20 mouse cellular contexts compared by ENCODE assay signal in genomic region chr11:115806154-115806553, GRCm38 (mm10). TPM values are rescaled to one million over a fixed set of nuclear protein-coding genes. Genes with fewer than 3 reads are reported as not detected.
A peak's percentile ranks its signal among the peaks of the same experiment; 100 is the strongest.
DNase-seq lines count a peak whose midpoint lies in the region; ATAC-seq and TF ChIP-seq lines count a peak whose summit lies in the region.
"Had no signal": no experiment of that assay in that cellular context is flagged by ENCODE, and none has a peak within 500 bp of the region (broad histone marks: within the 10 kb centered on the region; RNA-seq: fewer than 3 reads in every experiment).

No protein-coding gene starts in this region.

- no peak for TF ChIP-seq EP300 in liver, postnatal 0 days (IDR thresholded peaks at IDR 0.05; ENCODE audit: low read depth)
- TF ChIP-seq EP300 in lung, postnatal 0 days (IDR thresholded peaks at IDR 0.05), result no peak

- H3K36me3 ChIP-seq in heart, embryonic 11.5 days (ENCODE audit: control insufficient read depth, insufficient read depth, low read length), result peaks cover 39% of the 10 kb centered on the region
- peaks cover 75% of the 10 kb centered on the region for H3K36me3 ChIP-seq in liver, embryonic 12.5 days
- H3K36me3 ChIP-seq in liver, postnatal 0 days (replicated peaks; ENCODE audit: insufficient read depth, low read length), result peaks cover 28% of the 10 kb centered on the region
- H3K36me3 ChIP-seq in hindbrain, embryonic 16.5 days (ENCODE audit: control insufficient read depth, insufficient read depth, low read length), result peaks cover 11% of the 10 kb centered on the region
- peaks cover 21% of the 10 kb centered on the region for H3K36me3 ChIP-seq in lung, postnatal 0 days (ENCODE audit: insufficient read depth, low read length)

- peaks cover 36% of the 10 kb centered on the region for H3K4me1 ChIP-seq in heart, embryonic 11.5 days (ENCODE audit: control insufficient read depth, insufficient read depth, low read length)
- H3K4me1 ChIP-seq in liver, embryonic 12.5 days, result peaks cover 90% of the 10 kb centered on the region
- peaks cover 21% of the 10 kb centered on the region for H3K4me1 ChIP-seq in liver, postnatal 0 days (ENCODE audit: insufficient read depth)
- peaks cover 30% of the 10 kb centered on the region for H3K4me1 ChIP-seq in hindbrain, embryonic 16.5 days (ENCODE audit: control insufficient read depth, insufficient read depth, low read depth, low read length)
- H3K4me1 ChIP-seq in lung, postnatal 0 days (ENCODE audit: insufficient read depth, low read depth, low read length), result peaks cover 20% of the 10 kb centered on the region; the same call in 1 of the 2 replicates

- no peak overlapping the region for H3K9ac ChIP-seq in heart, embryonic 11.5 days (ENCODE audit: low read depth, low read length)
- H3K9ac ChIP-seq in liver, embryonic 12.5 days, result peak overlapping the region; percentile 41
- H3K9ac ChIP-seq in liver, postnatal 0 days (replicated peaks), result no peak overlapping the region
- H3K9ac ChIP-seq in hindbrain, embryonic 16.5 days (ENCODE audit: low read depth, low read length), result no peak overlapping the region
- no peak overlapping the region for H3K9ac ChIP-seq in lung, postnatal 0 days (replicated peaks; ENCODE audit: low read depth)
- H3K9ac ChIP-seq: embryonic facial prominence, embryonic 15.5 days; heart, embryonic 13.5 days; stomach, embryonic 15.5 days had no signal

- intact Hi-C loops in heart, postnatal 10 days (cut with DNase I), result no loop called here

- no peaks in the 10 kb centered on the region for H3K9me3 ChIP-seq in heart, embryonic 11.5 days (replicated peaks; ENCODE audit: control insufficient read depth, low read length)
- no peaks in the 10 kb centered on the region for H3K9me3 ChIP-seq in liver, embryonic 12.5 days (replicated peaks)
- no peaks in the 10 kb centered on the region for H3K9me3 ChIP-seq in liver, postnatal 0 days (ENCODE audit: low read length)
- no peaks in the 10 kb centered on the region for H3K9me3 ChIP-seq in hindbrain, embryonic 16.5 days (ENCODE audit: control insufficient read depth, low read length)
- H3K9me3 ChIP-seq in lung, postnatal 0 days (ENCODE audit: low read length), result no peaks in the 10 kb centered on the region
- H3K9me3 ChIP-seq: embryonic facial prominence, embryonic 15.5 days; heart, embryonic 13.5 days; limb, embryonic 10.5 days; stomach, embryonic 15.5 days had no signal

- no peak for ATAC-seq in heart, embryonic 11.5 days (replicated peaks; ENCODE audit: insufficient number of reproducible peaks, low FRiP score, low TSS enrichment)
- ATAC-seq in liver, embryonic 12.5 days, result no peak
- ATAC-seq in liver, postnatal 0 days, result no peak
- no peak for ATAC-seq in hindbrain, embryonic 16.5 days
- ATAC-seq in lung, postnatal 0 days, result no peak
- ATAC-seq: forebrain, embryonic 14.5 days had no signal

- TF ChIP-seq CTCF in liver, postnatal 0 days (IDR thresholded peaks at IDR 0.05; ENCODE audit: low read depth), result no peak
- no peak for TF ChIP-seq CTCF in lung, postnatal 0 days (IDR thresholded peaks at IDR 0.05)

- peak overlapping the region; percentile 22; the same call in 1 of the 2 replicates for H3K27ac ChIP-seq in heart, embryonic 11.5 days (ENCODE audit: low read depth, low read length)
- peak overlapping the region; percentile 81 for H3K27ac ChIP-seq in liver, embryonic 12.5 days
- H3K27ac ChIP-seq in liver, postnatal 0 days (ENCODE audit: low read depth), result no peak overlapping the region
- H3K27ac ChIP-seq in hindbrain, embryonic 16.5 days (ENCODE audit: low read depth, low read length), result no peak overlapping the region; the same call in 1 of the 2 replicates
- H3K27ac ChIP-seq in lung, postnatal 0 days (ENCODE audit: low read length), result no peak overlapping the region
- H3K27ac ChIP-seq: embryonic facial prominence, embryonic 15.5 days; heart, embryonic 13.5 days; limb, embryonic 10.5 days; stomach, embryonic 15.5 days had no signal

- DNase-seq in heart, postnatal 10 days, result no peak
- DNase-seq in liver, postnatal 0 days, result no peak
- peak; percentile 31 for DNase-seq in lung, postnatal 0 days (ENCODE audit: low spot score)
- no peak for DNase-seq in embryo, embryonic 10.5 days (ENCODE audit: low spot score)
- DNase-seq in cerebellum, adult 18-20 months, result no peak
- DNase-seq: adrenal gland, postnatal 14 days; cerebellum, adult 9-10 months; kidney, postnatal 4 days; layer of hippocampus, postnatal 36 days; thymus, postnatal 14 days had no signal

- no peak overlapping the region for H3K4me2 ChIP-seq in heart, embryonic 11.5 days
- H3K4me2 ChIP-seq in liver, embryonic 12.5 days, result peak overlapping the region; percentile 49
- H3K4me2 ChIP-seq in liver, postnatal 0 days (ENCODE audit: low read depth, low read length), result no peak overlapping the region
- H3K4me2 ChIP-seq in hindbrain, embryonic 16.5 days (ENCODE audit: low read length), result peak overlapping the region; percentile 3; the same call in 1 of the 2 replicates
- no peak overlapping the region for H3K4me2 ChIP-seq in lung, postnatal 0 days (replicated peaks; ENCODE audit: low read depth, low read length)
- H3K4me2 ChIP-seq: embryonic facial prominence, embryonic 15.5 days; heart, embryonic 13.5 days; midbrain, embryonic 11.5 days; stomach, embryonic 15.5 days had no signal

- H3K4me3 ChIP-seq in heart, embryonic 11.5 days (ENCODE audit: low read depth, low read length), result no peak overlapping the region
- H3K4me3 ChIP-seq in liver, embryonic 12.5 days, result no peak overlapping the region
- H3K4me3 ChIP-seq in liver, postnatal 0 days (ENCODE audit: low read depth, low read length), result no peak overlapping the region
- no peak overlapping the region for H3K4me3 ChIP-seq in hindbrain, embryonic 16.5 days (ENCODE audit: low read length)
- H3K4me3 ChIP-seq in lung, postnatal 0 days (ENCODE audit: low read depth, low read length), result no peak overlapping the region
- H3K4me3 ChIP-seq: embryonic facial prominence, embryonic 15.5 days; heart, embryonic 13.5 days; limb, embryonic 10.5 days; stomach, embryonic 15.5 days had no signal

- WGBS in heart, embryonic 11.5 days (ENCODE audit: insufficient replicate concordance), result 93% methylated on average over 10 of the region's 10 CpGs
- 87% methylated on average over 10 of the region's 10 CpGs for WGBS in liver, embryonic 12.5 days (ENCODE audit: insufficient replicate concordance)
- 85% methylated on average over 10 of the region's 10 CpGs for WGBS in liver, postnatal 0 days (ENCODE audit: insufficient replicate concordance)
- WGBS in hindbrain, embryonic 16.5 days, result 90% methylated on average over 10 of the region's 10 CpGs
- 63% methylated on average over 10 of the region's 10 CpGs for WGBS in lung, postnatal 0 days

- no peaks in the 10 kb centered on the region for H3K27me3 ChIP-seq in heart, embryonic 11.5 days (ENCODE audit: control insufficient read depth, insufficient read depth, low read length)
- H3K27me3 ChIP-seq in liver, embryonic 12.5 days (replicated peaks), result no peaks in the 10 kb centered on the region
- no peaks in the 10 kb centered on the region for H3K27me3 ChIP-seq in liver, postnatal 0 days (ENCODE audit: insufficient read depth, low read length)
- no peaks in the 10 kb centered on the region for H3K27me3 ChIP-seq in hindbrain, embryonic 16.5 days (replicated peaks; ENCODE audit: control insufficient read depth, insufficient read depth, low read length)
- H3K27me3 ChIP-seq in lung, postnatal 0 days (replicated peaks; ENCODE audit: insufficient read depth, low read length), result no peaks in the 10 kb centered on the region
- H3K27me3 ChIP-seq: embryonic facial prominence, embryonic 15.5 days; heart, embryonic 13.5 days; stomach, embryonic 15.5 days had no signal

RNA-seq across cellular contexts. Expression of gene Caskin2, which starts 7.3 kb away (rescaled TPM):
- 17.4 and 18.1 TPM in 2 replicates for polyA plus RNA-seq in heart, embryonic 11.5 days (2014; fragmentation: Nextera tagmentation; extraction: Ambion mirVana)
- 10 to 100 TPM; 59.4 to 60.9 TPM for total RNA-seq in heart, postnatal 10 days (2021)
- 8.3 and 9.2 TPM in 2 replicates for polyA plus RNA-seq in liver, embryonic 12.5 days (2016; fragmentation: Nextera tagmentation; extraction: Ambion mirVana)
- 3.2 and 3.3 TPM in 2 replicates for polyA plus RNA-seq in liver, postnatal 0 days (2015; fragmentation: Nextera tagmentation; extraction: Ambion mirVana)
- polyA plus RNA-seq in hindbrain, embryonic 16.5 days (2015; fragmentation: Nextera tagmentation; extraction: Ambion mirVana), result 9.0 and 12.6 TPM in 2 replicates
- polyA plus RNA-seq in lung, postnatal 0 days (2015; fragmentation: Nextera tagmentation; extraction: Ambion mirVana), result 17.5 and 17.9 TPM in 2 replicates

RNA-seq across cellular contexts. Expression of gene Tsen54, which starts 8.4 kb away (rescaled TPM):
- polyA plus RNA-seq in heart, embryonic 11.5 days (2014; fragmentation: Nextera tagmentation; extraction: Ambion mirVana), result 20.8 TPM in 2 replicates
- total RNA-seq in heart, postnatal 10 days (2021), result 10 to 100 TPM; 10.5 to 15.0 TPM
- 23.5 and 25.6 TPM in 2 replicates for polyA plus RNA-seq in liver, embryonic 12.5 days (2016; fragmentation: Nextera tagmentation; extraction: Ambion mirVana)
- polyA plus RNA-seq in liver, postnatal 0 days (2015; fragmentation: Nextera tagmentation; extraction: Ambion mirVana), result 7.7 and 8.8 TPM in 2 replicates
- polyA plus RNA-seq in hindbrain, embryonic 16.5 days (2015; fragmentation: Nextera tagmentation; extraction: Ambion mirVana), result 18.7 and 23.3 TPM in 2 replicates
- 18.2 and 19.9 TPM in 2 replicates for polyA plus RNA-seq in lung, postnatal 0 days (2015; fragmentation: Nextera tagmentation; extraction: Ambion mirVana)

RNA-seq across cellular contexts. Expression of gene Llgl2, which starts 17.7 kb away (rescaled TPM):
- polyA plus RNA-seq in heart, embryonic 11.5 days (2014; fragmentation: Nextera tagmentation; extraction: Ambion mirVana), result 21.5 and 22.4 TPM in 2 replicates
- total RNA-seq in heart, postnatal 10 days (2021), result 10 to 100 TPM; 17.9 to 18.2 TPM
- 13.4 and 14.3 TPM in 2 replicates for polyA plus RNA-seq in liver, embryonic 12.5 days (2016; fragmentation: Nextera tagmentation; extraction: Ambion mirVana)
- polyA plus RNA-seq in liver, postnatal 0 days (2015; fragmentation: Nextera tagmentation; extraction: Ambion mirVana), result 15.1 and 20.9 TPM in 2 replicates
- polyA plus RNA-seq in hindbrain, embryonic 16.5 days (2015; fragmentation: Nextera tagmentation; extraction: Ambion mirVana), result 1.3 and 2.1 TPM in 2 replicates
- polyA plus RNA-seq in lung, postnatal 0 days (2015; fragmentation: Nextera tagmentation; extraction: Ambion mirVana), result 66.0 and 70.1 TPM in 2 replicates

RNA-seq across cellular contexts. Expression of gene Tmem94, which starts 40.9 kb away (rescaled TPM):
- polyA plus RNA-seq in heart, embryonic 11.5 days (2014; fragmentation: Nextera tagmentation; extraction: Ambion mirVana), result 22.9 and 25.1 TPM in 2 replicates
- 100 to 1,000 TPM; 106 to 116 TPM for total RNA-seq in heart, postnatal 10 days (2021)
- 16.9 and 17.0 TPM in 2 replicates for polyA plus RNA-seq in liver, embryonic 12.5 days (2016; fragmentation: Nextera tagmentation; extraction: Ambion mirVana)
- polyA plus RNA-seq in liver, postnatal 0 days (2015; fragmentation: Nextera tagmentation; extraction: Ambion mirVana), result 4.1 and 4.2 TPM in 2 replicates
- polyA plus RNA-seq in hindbrain, embryonic 16.5 days (2015; fragmentation: Nextera tagmentation; extraction: Ambion mirVana), result 22.0 and 29.0 TPM in 2 replicates
- 17.0 and 19.4 TPM in 2 replicates for polyA plus RNA-seq in lung, postnatal 0 days (2015; fragmentation: Nextera tagmentation; extraction: Ambion mirVana)

RNA-seq across cellular contexts. Expression of gene Myo15b, which starts 52.1 kb away (rescaled TPM):
- 0.06 and 0.39 TPM in 2 replicates for polyA plus RNA-seq in heart, embryonic 11.5 days (2014; fragmentation: Nextera tagmentation; extraction: Ambion mirVana)
- under 1 TPM; 0.17 to 0.22 TPM for total RNA-seq in heart, postnatal 10 days (2021)
- polyA plus RNA-seq in liver, embryonic 12.5 days (2016; fragmentation: Nextera tagmentation; extraction: Ambion mirVana), result 0.38 and 0.83 TPM in 2 replicates
- 2.4 and 2.7 TPM in 2 replicates for polyA plus RNA-seq in liver, postnatal 0 days (2015; fragmentation: Nextera tagmentation; extraction: Ambion mirVana)
- 0.16 and 0.31 TPM in 2 replicates for polyA plus RNA-seq in hindbrain, embryonic 16.5 days (2015; fragmentation: Nextera tagmentation; extraction: Ambion mirVana)
- polyA plus RNA-seq in lung, postnatal 0 days (2015; fragmentation: Nextera tagmentation; extraction: Ambion mirVana), result 0.57 and 0.68 TPM in 2 replicates
- total RNA-seq: gastrocnemius, adult 8-10 months had no signal
- polyA plus RNA-seq: forebrain, embryonic 14.5 days; midbrain, embryonic 11.5 days had no signal

Comparison
In these comparisons a context has a peak if more than half of its experiments do, and no peak if none do; other contexts are left out.
1. H3K27ac ChIP-seq: peak in heart, embryonic 11.5 days (single experiment) and liver, embryonic 12.5 days (single experiment); none in liver, postnatal 0 days (single experiment), hindbrain, embryonic 16.5 days (single experiment) and lung, postnatal 0 days (single experiment).
2. H3K4me2 ChIP-seq: peak in liver, embryonic 12.5 days (single experiment) and hindbrain, embryonic 16.5 days (single experiment); none in heart, embryonic 11.5 days (single experiment), liver, postnatal 0 days (single experiment) and lung, postnatal 0 days (single experiment).